Mouse (Mus musculus): ENCODE data around the gene Col4a6. TPM values are rescaled to one million over a fixed set of nuclear protein-coding genes. Genes with fewer than 3 reads are reported as not detected.

The Col4a6 gene
- polyA plus RNA-seq, 1 experiment: 0.66 TPM

DNA sequence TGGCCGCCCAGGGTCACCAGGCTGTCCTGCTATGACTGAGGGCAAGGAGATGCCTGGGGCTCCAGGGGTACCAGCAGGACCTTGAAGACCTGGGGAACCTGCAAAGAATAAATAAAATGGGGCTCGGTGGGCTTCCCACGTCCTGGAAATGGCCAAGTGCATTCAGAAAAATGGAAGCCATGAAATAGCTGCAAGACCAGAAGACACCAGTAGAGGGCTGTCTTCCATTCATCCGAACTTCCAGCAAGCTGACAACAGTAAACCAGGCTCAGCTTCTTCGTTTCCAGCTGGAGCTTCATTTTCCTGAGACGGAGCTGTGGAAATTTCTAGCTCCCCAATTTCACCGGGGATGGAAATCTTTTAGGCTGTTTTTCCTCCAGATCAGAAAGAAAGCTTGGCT is 298.5 kb downstream of the Col4a6 start:
- no peak overlapping the region for H3K27ac ChIP-seq (ENCODE audit: insufficient read depth, low read depth, low read length)
- H3K4me3 ChIP-seq (ENCODE audit: low read depth, low read length): no peak overlapping the region
- H3K4me1 ChIP-seq (ENCODE audit: control insufficient read depth, insufficient read depth, insufficient read length, low read length): no peaks in the 10 kb centered on the region
- 35% methylated on average over 7 of the region's 7 CpGs for WGBS
- no peak for TF ChIP-seq CTCF (IDR thresholded peaks at IDR 0.05; ENCODE audit: extremely low read depth, insufficient read length, insufficient replicate concordance, low read depth, low read length)
- no peak for TF ChIP-seq POLR2A (IDR thresholded peaks at IDR 0.05; ENCODE audit: low read depth, low read length)
- H3K36me3 ChIP-seq (ENCODE audit: control insufficient read depth, insufficient read depth, low read length): no peaks in the 10 kb centered on the region
- no peaks in the 10 kb centered on the region for H3K27me3 ChIP-seq (ENCODE audit: control insufficient read depth, insufficient read depth, low read length)

DNA sequence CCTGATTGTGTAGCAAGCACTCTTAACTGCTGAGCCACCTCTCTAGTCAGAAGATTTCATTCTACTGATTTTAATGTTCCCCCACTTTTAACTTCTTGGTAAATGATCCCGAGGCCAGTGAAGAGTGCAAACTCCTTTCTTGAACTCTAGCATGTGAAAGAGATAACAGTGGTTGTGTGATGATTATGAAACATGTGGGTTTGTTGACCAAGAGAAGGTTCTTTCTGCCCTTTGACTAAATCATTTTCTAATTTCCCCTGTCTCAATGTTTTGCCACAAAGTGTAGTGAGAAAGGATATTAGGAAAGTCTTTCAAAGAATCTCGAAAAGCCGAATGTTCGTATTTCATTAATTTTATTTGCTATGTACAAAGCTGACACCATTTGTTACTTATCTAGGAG is 308.8 kb downstream of the Col4a6 start:
- no peaks in the 10 kb centered on the region for H3K36me3 ChIP-seq (ENCODE audit: control insufficient read depth, insufficient read depth, low read length)
- no peak overlapping the region for H3K27ac ChIP-seq (ENCODE audit: insufficient read depth, low read depth, low read length)
- no peaks in the 10 kb centered on the region for H3K4me1 ChIP-seq (ENCODE audit: control insufficient read depth, insufficient read depth, insufficient read length, low read length)
- no peak overlapping the region for H3K4me3 ChIP-seq (ENCODE audit: low read depth, low read length)
- WGBS: 67% methylated on average over 4 of the region's 4 CpGs
- H3K27me3 ChIP-seq (ENCODE audit: control insufficient read depth, insufficient read depth, low read length): no peaks in the 10 kb centered on the region
- TF ChIP-seq CTCF (IDR thresholded peaks at IDR 0.05; ENCODE audit: extremely low read depth, insufficient read length, insufficient replicate concordance, low read depth, low read length) (no peak), POLR2A (IDR thresholded peaks at IDR 0.05; ENCODE audit: low read depth, low read length) (no peak)

DNA sequence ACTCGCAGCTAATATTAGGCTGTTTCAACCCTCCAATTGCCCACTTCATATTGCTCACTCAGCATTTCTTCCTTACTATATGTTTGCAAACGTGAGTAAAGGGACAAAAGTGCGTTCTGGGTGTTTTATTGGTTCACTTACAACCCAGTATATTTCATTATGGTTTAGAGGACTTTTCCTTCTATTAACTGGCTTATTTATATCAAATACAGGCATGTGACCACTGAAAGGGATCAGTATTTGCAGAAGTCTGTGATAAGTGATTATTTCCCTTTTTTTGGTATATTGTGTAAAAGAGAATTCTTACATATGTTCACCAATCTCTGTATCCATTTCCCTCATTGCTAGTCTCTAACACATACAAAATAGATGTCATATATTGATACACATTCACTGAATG is 313.5 kb downstream of the Col4a6 start:
- H3K27me3 ChIP-seq (ENCODE audit: control insufficient read depth, insufficient read depth, low read length): no peaks in the 10 kb centered on the region
- no peaks in the 10 kb centered on the region for H3K4me1 ChIP-seq (ENCODE audit: control insufficient read depth, insufficient read depth, insufficient read length, low read length)
- 70% methylated on average over 3 of the region's 3 CpGs for WGBS
- no peak overlapping the region for H3K27ac ChIP-seq (ENCODE audit: insufficient read depth, low read depth, low read length)
- no peak overlapping the region for H3K4me3 ChIP-seq (ENCODE audit: low read depth, low read length)
- no peak for TF ChIP-seq POLR2A (IDR thresholded peaks at IDR 0.05; ENCODE audit: low read depth, low read length)
- TF ChIP-seq CTCF (IDR thresholded peaks at IDR 0.05; ENCODE audit: extremely low read depth, insufficient read length, insufficient replicate concordance, low read depth, low read length): no peak
- peaks cover 2% of the 10 kb centered on the region; the same call in 1 of the 2 replicates for H3K36me3 ChIP-seq (ENCODE audit: control insufficient read depth, insufficient read depth, low read length)

DNA sequence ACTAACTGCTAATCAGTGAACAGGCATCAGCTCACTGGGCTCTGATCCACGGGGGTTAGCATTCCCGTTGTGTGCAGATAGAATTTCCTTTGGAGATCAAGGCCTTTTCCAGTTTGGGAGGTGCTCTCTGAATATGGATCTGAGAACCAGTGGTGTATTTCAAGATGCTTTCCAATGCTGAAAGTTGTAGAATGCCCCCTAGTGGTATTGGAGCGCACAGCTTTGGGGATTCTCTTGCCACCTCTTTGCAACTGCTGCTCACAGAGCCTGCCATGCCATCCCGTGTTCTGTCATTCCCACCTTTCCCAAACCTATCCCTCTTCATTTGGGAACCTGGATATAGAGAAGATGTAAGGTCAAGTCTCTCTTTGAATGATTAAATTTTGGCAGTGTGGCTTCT is 315.7 kb downstream of the Col4a6 start:
- peaks cover 2% of the 10 kb centered on the region; the same call in 1 of the 2 replicates for H3K36me3 ChIP-seq (ENCODE audit: control insufficient read depth, insufficient read depth, low read length)
- H3K4me1 ChIP-seq (ENCODE audit: control insufficient read depth, insufficient read depth, insufficient read length, low read length): no peaks in the 10 kb centered on the region
- H3K27ac ChIP-seq (ENCODE audit: insufficient read depth, low read depth, low read length): no peak overlapping the region
- TF ChIP-seq CTCF (IDR thresholded peaks at IDR 0.05; ENCODE audit: extremely low read depth, insufficient read length, insufficient replicate concordance, low read depth, low read length) (peak; percentile 27; the same call in 1 of the 2 replicates), POLR2A (IDR thresholded peaks at IDR 0.05; ENCODE audit: low read depth, low read length) (no peak)
- 47% methylated on average over 4 of the region's 4 CpGs for WGBS
- H3K4me3 ChIP-seq (ENCODE audit: low read depth, low read length): no peak overlapping the region
- no peaks in the 10 kb centered on the region for H3K27me3 ChIP-seq (ENCODE audit: control insufficient read depth, insufficient read depth, low read length)

DNA sequence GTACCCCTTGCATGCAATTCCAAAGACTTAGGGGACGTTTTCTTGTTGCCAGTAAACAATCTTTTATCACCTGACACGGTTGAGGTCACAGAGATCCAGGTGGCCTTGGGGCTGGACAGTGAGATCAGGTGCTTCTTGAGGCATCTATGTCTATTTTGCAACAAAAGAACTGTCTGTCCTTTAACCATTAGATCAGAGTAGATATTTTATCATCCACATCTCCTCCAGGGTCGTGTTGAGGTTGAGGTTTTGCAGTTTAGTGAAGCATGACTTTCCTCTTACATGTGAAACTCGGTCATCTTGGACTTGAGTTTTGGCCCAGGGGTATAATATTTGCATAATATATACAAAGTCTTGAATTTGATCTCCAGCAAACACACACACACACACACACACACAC is 316.2 kb downstream of the Col4a6 start:
- 63% methylated on average over 4 of the region's 4 CpGs for WGBS
- TF ChIP-seq POLR2A (IDR thresholded peaks at IDR 0.05; ENCODE audit: low read depth, low read length) (no peak), CTCF (IDR thresholded peaks at IDR 0.05; ENCODE audit: extremely low read depth, insufficient read length, insufficient replicate concordance, low read depth, low read length) (no peak)
- Histone ChIP-seq H3K36me3 (ENCODE audit: control insufficient read depth, insufficient read depth, low read length) (peaks cover 2% of the 10 kb centered on the region; the same call in 1 of the 2 replicates), H3K4me1 (ENCODE audit: control insufficient read depth, insufficient read depth, insufficient read length, low read length) (no peaks in the 10 kb centered on the region), H3K27me3 (ENCODE audit: control insufficient read depth, insufficient read depth, low read length) (no peaks in the 10 kb centered on the region), H3K4me3 (ENCODE audit: low read depth, low read length) (no peak overlapping the region), H3K27ac (ENCODE audit: insufficient read depth, low read depth, low read length) (no peak overlapping the region)

DNA sequence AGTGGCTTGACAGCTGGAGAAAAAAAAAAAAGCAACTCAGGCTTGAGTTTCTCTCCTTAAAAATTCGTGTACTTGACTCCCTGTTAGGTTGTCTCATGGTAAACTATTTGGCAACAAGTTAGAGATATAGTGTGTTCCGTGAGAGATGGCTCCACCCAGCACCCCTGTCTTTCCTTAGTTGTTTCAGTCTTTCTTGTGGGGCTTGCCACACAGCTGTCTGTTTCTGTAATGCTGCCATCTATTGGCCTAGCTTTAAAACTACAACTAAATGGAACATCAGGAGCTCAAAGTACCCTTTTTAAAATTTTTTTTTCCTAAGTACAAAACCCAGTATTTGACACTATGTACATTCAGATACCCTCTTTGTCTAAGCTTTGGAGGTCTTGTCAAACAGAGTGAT is 317.2 kb downstream of the Col4a6 start:
- no peak for TF ChIP-seq POLR2A (IDR thresholded peaks at IDR 0.05; ENCODE audit: low read depth, low read length)
- no peak for TF ChIP-seq CTCF (IDR thresholded peaks at IDR 0.05; ENCODE audit: extremely low read depth, insufficient read length, insufficient replicate concordance, low read depth, low read length)
- no peak overlapping the region for H3K4me3 ChIP-seq (ENCODE audit: low read depth, low read length)
- no peaks in the 10 kb centered on the region for H3K4me1 ChIP-seq (ENCODE audit: control insufficient read depth, insufficient read depth, insufficient read length, low read length)
- H3K36me3 ChIP-seq (ENCODE audit: control insufficient read depth, insufficient read depth, low read length): peaks cover 2% of the 10 kb centered on the region; the same call in 1 of the 2 replicates
- no peak overlapping the region for H3K27ac ChIP-seq (ENCODE audit: insufficient read depth, low read depth, low read length)
- H3K27me3 ChIP-seq (ENCODE audit: control insufficient read depth, insufficient read depth, low read length): no peaks in the 10 kb centered on the region
- 7% methylated on average over 2 of the region's 2 CpGs for WGBS

DNA sequence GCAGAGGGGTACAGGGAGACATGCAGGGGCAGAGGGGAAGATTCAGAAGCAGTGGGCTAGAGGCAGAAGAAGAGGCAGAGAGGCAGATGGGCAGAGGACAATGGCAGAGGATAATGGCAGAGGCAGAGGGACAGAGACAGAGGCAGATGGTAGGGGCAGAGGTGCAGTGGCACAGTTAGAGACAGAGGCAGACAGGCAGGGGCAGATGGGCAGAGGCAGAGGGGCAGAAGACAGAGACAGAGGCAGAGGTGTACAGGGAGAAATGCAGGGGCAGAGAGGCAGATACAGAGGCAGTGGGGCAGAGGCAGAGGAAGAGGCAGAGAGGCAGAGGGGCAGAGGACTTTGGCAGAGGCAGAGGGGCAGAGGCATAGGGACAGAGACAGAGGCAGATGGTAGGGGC is 322.7 kb downstream of the Col4a6 start:
- Histone ChIP-seq H3K27ac (ENCODE audit: insufficient read depth, low read depth, low read length) (no peak overlapping the region), H3K4me1 (ENCODE audit: control insufficient read depth, insufficient read depth, insufficient read length, low read length) (no peaks in the 10 kb centered on the region), H3K27me3 (ENCODE audit: control insufficient read depth, insufficient read depth, low read length) (no peaks in the 10 kb centered on the region), H3K4me3 (ENCODE audit: low read depth, low read length) (no peak overlapping the region), H3K36me3 (ENCODE audit: control insufficient read depth, insufficient read depth, low read length) (no peaks in the 10 kb centered on the region; the same call in 1 of the 2 replicates)
- TF ChIP-seq POLR2A (IDR thresholded peaks at IDR 0.05; ENCODE audit: low read depth, low read length) (no peak), CTCF (IDR thresholded peaks at IDR 0.05; ENCODE audit: extremely low read depth, insufficient read length, insufficient replicate concordance, low read depth, low read length) (no peak)

DNA sequence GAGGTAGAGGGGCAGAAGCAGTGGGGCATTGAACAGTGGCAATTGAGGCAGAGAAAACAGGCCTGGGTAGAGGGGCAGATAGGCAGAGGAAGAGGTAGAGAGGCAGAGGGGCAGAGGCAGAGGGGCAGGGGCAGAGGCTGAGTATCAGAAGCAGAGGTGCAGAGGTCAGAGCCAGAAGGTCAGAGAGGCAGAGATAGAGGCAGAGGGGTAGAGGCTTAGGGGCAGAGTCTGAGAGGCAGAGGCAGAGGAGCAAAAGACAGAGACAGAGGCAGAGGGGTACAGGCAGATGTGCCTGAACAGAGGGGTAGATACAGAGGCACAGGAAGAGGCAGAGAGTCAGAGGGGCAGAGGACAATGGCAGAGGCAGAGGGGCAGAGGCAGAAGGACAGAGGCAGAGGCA is 323.6 kb downstream of the Col4a6 start:
- Histone ChIP-seq H3K36me3 (ENCODE audit: control insufficient read depth, insufficient read depth, low read length) (no peaks in the 10 kb centered on the region; the same call in 1 of the 2 replicates), H3K4me1 (ENCODE audit: control insufficient read depth, insufficient read depth, insufficient read length, low read length) (no peaks in the 10 kb centered on the region), H3K27ac (ENCODE audit: insufficient read depth, low read depth, low read length) (no peak overlapping the region), H3K27me3 (ENCODE audit: control insufficient read depth, insufficient read depth, low read length) (no peaks in the 10 kb centered on the region), H3K4me3 (ENCODE audit: low read depth, low read length) (no peak overlapping the region)
- no peak for TF ChIP-seq CTCF (IDR thresholded peaks at IDR 0.05; ENCODE audit: extremely low read depth, insufficient read length, insufficient replicate concordance, low read depth, low read length)
